Mouse (Mus musculus) kidney, postnatal 25 days (tissue): ENCODE results near the gene Haus4.

ENCODE experiments used
- DNase-seq, 2 experiments: peaks; one replicate each; pipeline ENCODE4 v3.0.0; 2021; ENCODE audit warnings: mixed read lengths in 2 of 2

The Haus4 gene

DNA sequence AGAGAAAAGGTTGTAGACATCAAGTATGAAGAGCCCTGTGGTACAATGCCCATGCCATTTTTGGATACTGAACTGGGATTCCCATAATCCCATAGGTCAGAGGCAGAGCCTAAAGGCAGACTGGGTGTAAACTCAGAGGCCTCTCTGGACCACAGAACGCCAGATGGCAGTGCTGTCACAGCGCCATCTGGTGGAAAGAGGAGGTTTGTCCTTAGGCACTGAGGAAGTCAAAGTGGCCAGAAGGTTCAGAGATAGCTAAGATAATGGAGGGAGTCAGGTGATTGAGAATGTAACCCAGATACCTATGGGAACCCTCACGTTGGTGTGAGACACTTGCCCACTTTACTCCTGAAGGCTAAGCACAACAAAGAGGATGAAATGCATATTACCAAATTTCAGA is 60.2 kb downstream of the Haus4 start:
- peak; percentile 67 to 83 for DNase-seq

GRCm38 (mm10) chr14:54493236-54493635 is 61.2 kb downstream of the Haus4 start:
- DNase-seq: no peak

GRCm38 (mm10) chr14:54492345-54493131 is 61.9 kb downstream of the Haus4 start:
- DNase-seq: no peak
